Mouse (Mus musculus): ENCODE results near the gene S100a1.

GRCm38 (mm10) chr3:90461935-90462334 lies 52.3 kb downstream of the S100a1 start:
- TF ChIP-seq CTCF (IDR thresholded peaks at IDR 0.05; ENCODE audit: borderline replicate concordance, insufficient read depth, low read depth, low read length) = no peak
- no peak for TF ChIP-seq POLR2A (IDR thresholded peaks at IDR 0.05; ENCODE audit: borderline replicate concordance, insufficient read depth, low read length)
